Mouse (Mus musculus) cerebellum, postnatal 14 days (tissue): ENCODE results near the gene Gm49776.
"Not testable (repeated sequence)": the region's sequence is repeated elsewhere in the genome, so short reads cannot be mapped to it uniquely, and the experiment has no call there.

ENCODE experiments used
- DNase-seq, 2 experiments: peaks; one replicate each; pipeline ENCODE4 v3.0.0; 2021; ENCODE audit warnings: mixed read lengths in 2 of 2

The Gm49776 gene

DNA sequence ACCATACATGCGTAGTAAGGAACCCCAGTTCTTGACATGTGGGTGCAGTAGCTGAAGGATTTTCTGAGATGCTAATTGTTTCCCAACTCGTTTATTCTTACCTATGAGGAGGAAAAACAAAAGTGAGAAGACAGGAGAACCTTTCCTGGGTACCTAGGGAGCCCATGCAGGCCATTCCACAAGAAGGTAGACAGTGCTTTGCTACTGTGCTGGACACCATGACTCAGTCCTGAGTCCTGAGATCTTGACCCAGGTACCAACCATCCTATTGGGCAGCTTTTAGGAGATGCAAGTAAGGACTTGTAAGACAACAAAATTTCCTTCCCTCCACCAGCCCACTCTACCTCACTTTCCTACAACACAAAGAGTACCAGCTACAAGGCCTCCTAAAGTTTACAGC is at the start of gene Gm49776:
Gm49776 (minus strand) TSS at position 101 of the 400 bp plus-strand sequence.
- no peak for DNase-seq

GRCm38 (mm10) chr16:18289614-18290013 is 31.5 kb upstream of the Gm49776 start:
- DNase-seq: not testable (repeated sequence)

- DNase-seq: peak; percentile 97 to 99
Measured at GRCm38 (mm10) chr16:18289067-18289588, 31.0 kb upstream of the Gm49776 start, which contains the start of gene Dgcr8. Gene Dgcr8, minus strand, starts transcription at chr16:18289246.

DNA sequence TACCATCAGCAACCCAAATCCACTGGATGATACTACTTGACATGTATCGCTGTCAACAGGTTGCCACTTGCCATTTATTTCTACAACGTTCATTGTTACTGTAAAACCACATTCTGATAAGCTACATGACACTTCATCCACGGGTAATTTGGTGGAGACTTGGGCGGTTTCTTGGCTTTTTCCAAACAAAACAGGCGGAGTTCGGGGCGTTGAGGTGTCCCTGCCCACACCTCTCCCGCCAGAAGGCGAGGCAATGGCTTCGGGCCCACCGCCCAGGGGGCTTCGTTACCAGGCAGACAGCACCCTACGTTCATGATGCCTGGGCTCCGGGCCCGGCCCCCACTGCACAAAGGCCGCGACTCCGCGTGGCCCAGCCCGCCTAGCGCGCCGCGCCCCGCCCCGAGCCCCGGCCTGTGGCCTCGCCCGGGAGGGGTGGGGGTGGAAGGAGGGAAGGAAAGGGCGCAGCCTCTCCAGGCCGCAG is 30.5 kb upstream of the Gm49776 start:
- DNase-seq: peak in 1 of 2 experiments; percentile 72

DNA sequence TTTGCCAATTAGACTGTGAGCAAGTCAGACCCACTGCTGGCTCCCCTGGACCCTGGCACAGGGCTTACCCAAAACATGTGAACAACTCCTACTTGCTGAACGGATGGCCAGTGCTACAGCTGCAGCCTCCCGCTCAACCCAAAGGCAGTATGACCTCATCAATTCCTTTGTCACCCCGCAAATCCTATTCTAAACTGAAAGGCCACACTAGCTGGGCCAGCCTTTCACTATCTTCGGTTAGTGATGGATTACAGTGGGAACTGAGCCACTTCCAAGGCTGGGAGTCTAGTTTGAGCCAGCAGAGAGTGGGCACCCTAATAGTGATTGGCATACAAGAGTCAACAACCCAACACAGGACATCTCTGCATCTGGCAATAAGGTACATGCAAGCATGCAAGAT is 30.0 kb upstream of the Gm49776 start:
- DNase-seq: peak; percentile 17 to 25

DNA sequence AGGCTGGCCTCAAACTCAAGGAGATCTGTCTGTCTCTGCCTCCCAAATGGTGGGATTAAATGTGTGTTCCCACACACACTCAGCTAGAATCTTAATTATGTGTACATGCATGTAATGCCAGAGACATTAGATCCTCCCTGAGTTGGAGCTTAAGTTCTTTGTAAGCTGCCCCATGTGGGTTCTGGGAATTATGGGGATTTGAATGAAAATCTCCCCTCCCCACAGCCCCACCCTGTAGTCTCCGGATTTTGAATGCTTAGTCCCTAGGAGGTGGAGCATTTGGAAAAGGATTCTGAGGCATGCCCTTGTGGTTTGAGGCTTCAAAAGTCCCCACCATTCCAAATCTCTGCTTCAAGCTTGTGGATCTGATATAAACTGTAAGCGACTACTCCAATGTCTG is 17.0 kb upstream of the Gm49776 start:
- DNase-seq: no peak

DNA sequence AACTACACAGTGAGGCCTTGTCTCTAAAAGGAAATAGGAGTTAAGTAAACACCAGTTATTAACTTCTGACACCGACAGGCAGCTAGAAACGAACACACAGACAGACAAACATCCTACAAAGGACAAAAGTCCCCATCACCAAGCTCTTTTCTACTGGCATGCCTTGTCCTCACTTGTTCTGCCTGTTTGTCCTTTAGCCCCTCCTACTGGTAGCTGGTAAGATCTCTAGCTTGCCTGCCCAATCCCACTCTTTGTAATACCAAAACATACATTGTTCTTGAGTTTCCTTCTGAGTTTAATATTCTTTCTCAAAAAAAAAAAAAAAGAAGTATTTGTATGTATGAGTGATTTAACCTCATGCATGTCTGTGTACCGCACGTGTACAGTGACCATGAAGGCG is 10.1 kb upstream of the Gm49776 start:
- DNase-seq: no peak

DNA sequence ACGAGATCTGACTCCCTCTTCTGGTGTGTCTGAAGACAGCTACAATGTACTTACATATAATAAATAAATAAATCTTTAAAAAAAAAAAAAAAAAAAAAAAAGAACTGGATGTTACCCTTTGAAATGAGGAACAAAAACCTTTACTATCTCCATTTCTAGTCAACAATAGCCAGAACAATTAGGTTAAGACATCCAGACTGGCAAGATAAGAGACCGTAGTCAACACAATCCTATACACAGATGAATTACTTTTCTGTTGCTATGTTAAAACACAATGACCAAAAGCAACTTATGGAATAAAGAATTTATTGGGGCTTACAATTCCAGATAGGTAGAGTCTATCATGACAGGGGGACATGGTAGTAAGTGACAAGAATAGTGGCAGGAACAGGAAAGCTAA is 6.9 kb upstream of the Gm49776 start:
- DNase-seq: no peak

GRCm38 (mm10) chr16:18253866-18254265 is 4.3 kb downstream of the Gm49776 start:
- no peak for DNase-seq

- no peak for DNase-seq
Measured at GRCm38 (mm10) chr16:18252736-18253135, 5.4 kb downstream of the Gm49776 start.

GRCm38 (mm10) chr16:18250828-18251790 is 7.0 kb downstream of the Gm49776 start:
- DNase-seq: no peak

- no peak for DNase-seq
Measured at GRCm38 (mm10) chr16:18250231-18250630, 7.9 kb downstream of the Gm49776 start.

DNA sequence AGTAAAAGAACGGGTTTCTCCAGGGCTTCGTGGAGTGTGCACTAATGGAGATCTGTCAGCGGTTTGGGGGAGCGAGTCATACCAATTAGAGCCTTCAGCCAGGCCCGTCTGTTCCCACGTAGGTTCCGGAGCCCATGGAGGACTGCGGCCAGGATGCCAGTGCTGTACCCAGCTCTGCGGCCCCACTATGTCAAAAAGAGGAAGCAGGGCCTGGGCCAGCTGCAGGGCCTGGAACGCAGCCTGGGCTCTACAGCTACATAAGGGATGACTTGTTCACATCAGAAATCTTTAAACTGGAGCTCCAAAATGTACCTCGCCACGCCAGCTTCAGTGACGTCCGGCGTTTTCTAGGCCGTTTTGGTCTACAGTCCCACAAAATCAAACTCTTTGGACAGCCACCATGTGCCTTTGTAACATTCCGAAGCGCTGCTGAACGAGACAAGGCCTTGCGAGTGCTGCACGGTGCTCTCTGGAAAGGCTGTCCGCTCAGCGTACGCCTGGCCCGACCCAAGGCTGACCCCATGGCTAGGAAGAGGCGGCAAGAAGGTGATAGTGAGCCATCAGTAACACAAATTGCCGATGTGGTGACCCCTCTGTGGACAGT is 8.7 kb downstream of the Gm49776 start:
- DNase-seq: peak; percentile 60 to 66

GRCm38 (mm10) chr16:18248433-18249363 is 9.4 kb downstream of the Gm49776 start, which contains the start of the genes Trmt2a and Ranbp1:
Gene Trmt2a, plus strand, starts transcription at chr16:18248679.
Gene Ranbp1, minus strand, starts transcription at chr16:18248732.
- DNase-seq: peak; percentile 98 to 99

DNA sequence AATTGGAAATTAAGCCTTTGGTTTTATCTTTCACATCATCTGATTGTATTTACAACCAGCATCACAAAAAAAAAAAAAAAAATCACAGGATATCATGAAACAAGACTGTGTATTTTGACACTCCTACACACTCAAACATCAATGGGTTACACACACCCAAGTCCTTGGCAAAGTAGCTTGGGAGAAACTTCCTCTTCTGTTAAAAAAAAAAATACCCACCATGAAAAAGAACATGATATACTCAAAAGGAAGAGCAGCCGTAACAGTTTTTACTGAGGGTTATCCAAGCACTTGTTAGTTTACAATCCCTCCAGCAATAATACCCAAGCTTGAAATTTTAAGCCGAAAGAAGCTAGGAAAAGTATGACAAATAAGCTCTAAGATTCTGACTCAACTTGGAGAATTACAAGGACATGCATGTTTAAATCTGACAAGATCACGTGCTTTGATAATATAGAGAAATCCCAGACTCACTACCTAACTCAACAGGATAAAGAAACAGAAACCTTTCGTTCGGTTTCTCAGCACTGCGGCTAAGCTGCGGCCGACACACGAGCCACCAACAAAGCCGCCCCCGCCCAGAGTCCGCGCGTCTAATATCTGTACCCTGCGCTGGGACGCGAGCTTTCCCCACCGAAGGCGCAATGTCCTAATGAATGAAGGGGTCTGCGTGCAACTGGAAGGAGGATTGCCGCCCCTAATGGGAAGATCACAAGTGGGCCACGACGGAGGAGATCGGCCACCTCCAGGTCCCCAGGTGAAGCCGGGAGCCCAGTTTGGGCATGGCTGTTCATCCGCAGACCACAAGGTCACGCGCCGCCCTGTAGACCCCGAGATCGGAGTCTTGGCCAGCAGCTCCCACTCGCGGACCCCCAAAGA is 10.4 kb downstream of the Gm49776 start:
- DNase-seq: peak in 1 of 2 experiments; percentile 51

DNA sequence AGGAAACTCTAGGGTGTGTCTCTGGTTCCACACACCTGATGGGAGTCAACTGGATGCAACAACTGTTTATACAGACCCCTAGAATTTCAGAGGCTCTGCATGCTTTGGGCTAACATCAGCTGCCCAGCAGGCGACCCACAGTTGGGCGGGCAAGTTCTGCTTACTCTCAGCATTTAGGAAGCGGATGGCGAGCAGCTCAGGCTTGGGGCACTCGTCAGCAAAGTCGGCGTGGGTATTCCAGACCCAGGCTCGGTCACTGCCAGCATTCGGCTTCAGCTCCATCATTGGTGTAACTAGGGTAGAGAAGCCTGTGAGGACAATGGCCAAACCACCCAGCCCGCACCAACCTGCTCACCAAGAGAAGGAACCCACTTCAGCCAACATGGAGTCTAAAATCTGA is 16.5 kb downstream of the Gm49776 start:
- DNase-seq: no peak

- DNase-seq: no peak
Measured at GRCm38 (mm10) chr16:18236676-18237501, 21.2 kb downstream of the Gm49776 start.

- DNase-seq: peak; percentile 77 to 79
Measured at GRCm38 (mm10) chr16:18235389-18236065, 22.6 kb downstream of the Gm49776 start.

DNA sequence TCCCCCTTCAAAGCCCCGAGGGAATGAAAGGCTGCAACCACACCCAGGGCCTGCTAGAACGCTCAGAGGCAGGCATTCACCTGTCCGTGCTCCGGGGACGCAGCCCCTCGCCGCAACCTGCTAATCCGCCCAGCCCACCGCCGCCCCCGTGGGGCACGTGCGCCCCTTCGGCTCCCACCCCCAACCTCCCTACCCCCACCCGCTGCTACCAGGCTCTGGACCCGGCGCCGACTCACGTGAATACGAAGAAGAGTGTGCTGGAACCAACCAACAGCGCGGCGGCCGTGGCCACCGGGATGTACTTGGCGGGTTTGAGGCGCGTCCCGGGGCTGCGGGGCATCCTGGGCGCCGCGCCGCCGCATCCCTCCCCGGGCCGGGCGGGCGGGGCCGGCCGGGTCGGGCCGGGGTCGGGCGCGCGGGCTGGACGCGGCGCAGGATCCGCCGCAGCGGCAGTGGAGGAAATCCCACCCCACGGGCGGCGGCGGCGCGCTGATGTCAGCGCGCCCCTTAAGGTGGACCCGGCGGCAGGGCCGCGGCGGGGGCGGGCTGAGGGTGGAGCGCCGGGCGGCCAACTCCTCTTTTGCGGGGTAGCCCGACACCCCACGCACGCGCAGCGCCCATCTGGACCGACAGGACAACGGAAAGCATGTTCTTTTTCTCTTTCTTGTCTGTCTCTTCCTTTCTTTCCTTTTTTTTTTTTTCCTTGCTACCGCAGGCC is 23.3 kb downstream of the Gm49776 start, which contains the start of gene Zdhhc8:
Zdhhc8 (minus strand) TSS at position 466 of the 718 bp plus-strand sequence.
- peak; percentile 83 to 86 for DNase-seq
